Mouse (Mus musculus): Measurements from ENCODE around the gene Oit3.

- TF ChIP-seq POLR2A (IDR thresholded peaks at IDR 0.05; ENCODE audit: borderline replicate concordance, insufficient read depth, low read length) = no peak
- no peak for TF ChIP-seq CTCF (IDR thresholded peaks at IDR 0.05; ENCODE audit: borderline replicate concordance, insufficient read depth, low read depth, low read length)
Measured at GRCm38 (mm10) chr10:59403793-59404149, 37.8 kb downstream of the Oit3 start.
